Mouse (Mus musculus): Measurements from ENCODE around the gene Il9. TPM values are rescaled to one million over a fixed set of nuclear protein-coding genes. Genes with fewer than 3 reads are reported as not detected.

Gene Il9
- polyA plus RNA-seq (2015; fragmentation: Nextera tagmentation; extraction: Ambion mirVana): not detected in 2 replicates

GRCm38 (mm10) chr13:56482146-56482545 is at the start of gene Il9:
Il9 (minus strand) TSS chr13:56482246.
- H3K36me3 ChIP-seq (replicated peaks): no peaks in the 10 kb centered on the region
- ATAC-seq (replicated peaks): no peak
- H3K4me2 ChIP-seq: no peak within 1 kb of the TSS
- 86% methylated on average over 3 of the region's 3 CpGs for WGBS
- no peaks in the 10 kb centered on the region for H3K9me3 ChIP-seq
- no peaks in the 10 kb centered on the region for H3K4me1 ChIP-seq
- no peak within 1 kb of the TSS for H3K27ac ChIP-seq
- H3K9ac ChIP-seq: no peak within 1 kb of the TSS
- H3K27me3 ChIP-seq (replicated peaks): no peaks in the 10 kb centered on the region
- no peak within 1 kb of the TSS for H3K4me3 ChIP-seq

- Histone ChIP-seq H3K27me3 (replicated peaks) (no peaks in the 10 kb centered on the region), H3K4me2 (no peak overlapping the region), H3K36me3 (replicated peaks) (no peaks in the 10 kb centered on the region), H3K4me3 (no peak overlapping the region), H3K9me3 (no peaks in the 10 kb centered on the region), H3K9ac (no peak overlapping the region), H3K27ac (no peak overlapping the region), H3K4me1 (no peaks in the 10 kb centered on the region)
- WGBS: 65% methylated on average over 8 of the region's 8 CpGs
- ATAC-seq (replicated peaks): no peak
Observed at GRCm38 (mm10) chr13:56529685-56530084, 47.6 kb upstream of the Il9 start.

GRCm38 (mm10) chr13:56529031-56529430 is 47.0 kb upstream of the Il9 start:
- no peaks in the 10 kb centered on the region for H3K4me1 ChIP-seq
- ATAC-seq (replicated peaks): no peak
- 83% methylated on average over 4 of the region's 4 CpGs for WGBS
- no peaks in the 10 kb centered on the region for H3K9me3 ChIP-seq
- H3K4me2 ChIP-seq: no peak overlapping the region
- no peaks in the 10 kb centered on the region for H3K36me3 ChIP-seq (replicated peaks)
- H3K9ac ChIP-seq: no peak overlapping the region
- H3K27ac ChIP-seq: no peak overlapping the region
- no peaks in the 10 kb centered on the region for H3K27me3 ChIP-seq (replicated peaks)
- H3K4me3 ChIP-seq: no peak overlapping the region

GRCm38 (mm10) chr13:56528281-56528680 is 46.2 kb upstream of the Il9 start:
- no peak overlapping the region for H3K27ac ChIP-seq
- 87% methylated on average over 11 of the region's 11 CpGs for WGBS
- H3K4me1 ChIP-seq: no peaks in the 10 kb centered on the region
- no peak for ATAC-seq (replicated peaks)
- no peak overlapping the region for H3K4me2 ChIP-seq
- no peak overlapping the region for H3K4me3 ChIP-seq
- H3K36me3 ChIP-seq (replicated peaks): no peaks in the 10 kb centered on the region
- no peaks in the 10 kb centered on the region for H3K9me3 ChIP-seq
- no peaks in the 10 kb centered on the region for H3K27me3 ChIP-seq (replicated peaks)
- no peak overlapping the region for H3K9ac ChIP-seq

- ATAC-seq (replicated peaks): no peak
- no peak overlapping the region for H3K9ac ChIP-seq
Observed at GRCm38 (mm10) chr13:56527846-56528245, 45.8 kb upstream of the Il9 start.

GRCm38 (mm10) chr13:56526871-56527270 is 44.8 kb upstream of the Il9 start:
- H3K9me3 ChIP-seq: no peaks in the 10 kb centered on the region
- WGBS: 82% methylated on average over 12 of the region's 12 CpGs
- no peak overlapping the region for H3K27ac ChIP-seq
- H3K4me2 ChIP-seq: no peak overlapping the region
- H3K4me1 ChIP-seq: no peaks in the 10 kb centered on the region
- no peak overlapping the region for H3K9ac ChIP-seq
- ATAC-seq (replicated peaks): no peak
- no peaks in the 10 kb centered on the region for H3K36me3 ChIP-seq (replicated peaks)
- H3K27me3 ChIP-seq (replicated peaks): no peaks in the 10 kb centered on the region
- H3K4me3 ChIP-seq: no peak overlapping the region

More at GRCm38 (mm10) chr13:56527846-56528245, 45.8 kb upstream of the Il9 start:
- H3K9me3 ChIP-seq: no peaks in the 10 kb centered on the region
- H3K4me3 ChIP-seq: no peak overlapping the region
- WGBS: 94% methylated on average over 7 of the region's 7 CpGs
- H3K36me3 ChIP-seq (replicated peaks): no peaks in the 10 kb centered on the region
- no peaks in the 10 kb centered on the region for H3K27me3 ChIP-seq (replicated peaks)
- no peak overlapping the region for H3K27ac ChIP-seq
- H3K4me2 ChIP-seq: no peak overlapping the region
- no peaks in the 10 kb centered on the region for H3K4me1 ChIP-seq

- 0 out of 2 replicates have a peak overlapping the region, but pooled peaks have one; percentile 9 for H3K27ac ChIP-seq
- no peaks in the 10 kb centered on the region for H3K36me3 ChIP-seq (replicated peaks)
- H3K4me1 ChIP-seq: no peaks in the 10 kb centered on the region
- H3K4me3 ChIP-seq: peak overlapping the region; percentile 72
- H3K9me3 ChIP-seq: no peaks in the 10 kb centered on the region
- 4% methylated on average over 8 of the region's 8 CpGs for WGBS
- H3K27me3 ChIP-seq (replicated peaks): no peaks in the 10 kb centered on the region
- peak overlapping the region; percentile 91 for H3K4me2 ChIP-seq
- peak overlapping the region; percentile 65 for H3K9ac ChIP-seq
- peak; percentile 46 for ATAC-seq (replicated peaks)
Observed at GRCm38 (mm10) chr13:56522821-56523167, 40.7 kb upstream of the Il9 start.

- H3K36me3 ChIP-seq (replicated peaks): no peaks in the 10 kb centered on the region
- peak within 1 kb of the TSS; percentile 91 for H3K4me2 ChIP-seq
- H3K27ac ChIP-seq: 0 out of 2 replicates have a peak within 1 kb of the TSS, but pooled peaks have one; percentile 9
- H3K27me3 ChIP-seq (replicated peaks): no peaks in the 10 kb centered on the region
- peak; percentile 98 for ATAC-seq (replicated peaks)
- WGBS: 1% methylated on average over 56 of the region's 56 CpGs
- no peaks in the 10 kb centered on the region for H3K9me3 ChIP-seq
- no peaks in the 10 kb centered on the region for H3K4me1 ChIP-seq
- H3K4me3 ChIP-seq: peak within 1 kb of the TSS; percentile 72
- H3K9ac ChIP-seq: peak within 1 kb of the TSS; percentile 65
Observed at GRCm38 (mm10) chr13:56522081-56522820, 40.2 kb upstream of the Il9 start, which contains the start of gene Fbxl21. Fbxl21 (plus strand) TSS chr13:56522472.

GRCm38 (mm10) chr13:56516816-56517215 is 34.8 kb upstream of the Il9 start:
- H3K36me3 ChIP-seq (replicated peaks): no peaks in the 10 kb centered on the region
- no peak overlapping the region for H3K4me3 ChIP-seq
- peaks cover 6% of the 10 kb centered on the region; the same call in 1 of the 2 replicates for H3K4me1 ChIP-seq
- WGBS: 17% methylated on average over 7 of the region's 7 CpGs
- no peak overlapping the region for H3K9ac ChIP-seq
- H3K4me2 ChIP-seq: no peak overlapping the region
- H3K27me3 ChIP-seq (replicated peaks): no peaks in the 10 kb centered on the region
- ATAC-seq (replicated peaks): no peak
- H3K27ac ChIP-seq: no peak overlapping the region
- no peaks in the 10 kb centered on the region for H3K9me3 ChIP-seq

- Histone ChIP-seq H3K4me2 (no peak overlapping the region), H3K27me3 (replicated peaks) (no peaks in the 10 kb centered on the region), H3K27ac (no peak overlapping the region), H3K9ac (no peak overlapping the region), H3K9me3 (no peaks in the 10 kb centered on the region), H3K4me3 (no peak overlapping the region), H3K4me1 (peaks cover 6% of the 10 kb centered on the region; the same call in 1 of the 2 replicates), H3K36me3 (replicated peaks) (no peaks in the 10 kb centered on the region)
- 55% methylated on average over 4 of the region's 4 CpGs for WGBS
- ATAC-seq (replicated peaks): no peak
Observed at GRCm38 (mm10) chr13:56516311-56516710, 34.3 kb upstream of the Il9 start.

GRCm38 (mm10) chr13:56513595-56513994 is 31.5 kb upstream of the Il9 start:
- Histone ChIP-seq H3K36me3 (replicated peaks) (no peaks in the 10 kb centered on the region), H3K27ac (no peak overlapping the region), H3K27me3 (replicated peaks) (no peaks in the 10 kb centered on the region), H3K4me3 (no peak overlapping the region), H3K9ac (no peak overlapping the region), H3K9me3 (no peaks in the 10 kb centered on the region), H3K4me2 (no peak overlapping the region), H3K4me1 (peaks cover 6% of the 10 kb centered on the region; the same call in 1 of the 2 replicates)
- ATAC-seq (replicated peaks): no peak

- 89% methylated on average over 2 of the region's 2 CpGs for WGBS
- H3K4me2 ChIP-seq: no peak overlapping the region
- no peak overlapping the region for H3K4me3 ChIP-seq
- no peaks in the 10 kb centered on the region for H3K4me1 ChIP-seq
- H3K27ac ChIP-seq: no peak overlapping the region
- no peak overlapping the region for H3K9ac ChIP-seq
- ATAC-seq (replicated peaks): no peak
- no peaks in the 10 kb centered on the region for H3K9me3 ChIP-seq
- no peaks in the 10 kb centered on the region for H3K27me3 ChIP-seq (replicated peaks)
- H3K36me3 ChIP-seq (replicated peaks): no peaks in the 10 kb centered on the region
Observed at GRCm38 (mm10) chr13:56509796-56510195, 27.8 kb upstream of the Il9 start.

GRCm38 (mm10) chr13:56506871-56507496 is 24.9 kb upstream of the Il9 start:
- ATAC-seq (replicated peaks): no peak
- no peak overlapping the region for H3K4me2 ChIP-seq
- WGBS: 78% methylated on average over 6 of the region's 6 CpGs

More at GRCm38 (mm10) chr13:56506871-56507496, 24.9 kb upstream of the Il9 start:
- no peak overlapping the region for H3K4me3 ChIP-seq
- H3K9ac ChIP-seq: no peak overlapping the region
- no peaks in the 10 kb centered on the region for H3K4me1 ChIP-seq
- H3K9me3 ChIP-seq: no peaks in the 10 kb centered on the region
- H3K27me3 ChIP-seq (replicated peaks): no peaks in the 10 kb centered on the region
- no peak overlapping the region for H3K27ac ChIP-seq
- H3K36me3 ChIP-seq (replicated peaks): no peaks in the 10 kb centered on the region
